Mouse (Mus musculus): ENCODE data around the gene Dpep2nb. TPM values are rescaled to one million over a fixed set of nuclear protein-coding genes. Genes with fewer than 3 reads are reported as not detected.

Gene Dpep2nb
- polyA plus RNA-seq, 1 experiment from 2014 or later, result 0.29 TPM

DNA sequence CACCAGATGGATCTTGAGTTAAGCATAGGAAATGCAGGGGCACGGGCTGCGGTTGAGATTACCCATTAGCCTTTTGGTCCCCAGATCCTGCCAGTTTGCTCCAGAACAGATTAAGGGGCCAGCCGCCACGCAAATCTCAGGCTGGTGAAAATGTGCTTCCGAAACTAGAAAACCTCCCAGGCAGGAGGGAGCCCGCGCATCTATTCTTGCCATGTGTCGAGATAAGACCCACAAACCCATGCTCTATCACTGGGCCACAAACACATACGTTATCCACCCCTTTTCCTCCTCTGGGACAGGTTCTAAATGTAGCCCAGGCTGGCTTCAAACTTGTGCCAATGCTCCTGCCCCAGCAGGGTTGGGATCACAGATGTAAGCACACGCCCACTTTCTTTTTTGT lies 44.2 kb downstream of the Dpep2nb start:
- no peak for ATAC-seq (ENCODE audit: insufficient number of reproducible peaks, insufficient read depth, low FRiP score, low read depth)
- H3K4me3 ChIP-seq (ENCODE audit: low read depth, low read length), result no peak overlapping the region
- H3K9ac ChIP-seq (replicated peaks; ENCODE audit: low read depth, low read length), result no peak overlapping the region
- H3K27ac ChIP-seq (ENCODE audit: low read length), result no peak overlapping the region
- no peak overlapping the region for H3K4me2 ChIP-seq (replicated peaks; ENCODE audit: low read depth, low read length)
- H3K27me3 ChIP-seq (ENCODE audit: control insufficient read depth, insufficient read depth, low read length), result no peaks in the 10 kb centered on the region
- H3K4me1 ChIP-seq (ENCODE audit: control insufficient read depth, insufficient read depth, low read length), result peaks cover 12% of the 10 kb centered on the region
- 89% methylated on average over 10 of the region's 10 CpGs for WGBS
- no peaks in the 10 kb centered on the region for H3K9me3 ChIP-seq (ENCODE audit: control insufficient read depth, low read depth, low read length)
- H3K36me3 ChIP-seq (ENCODE audit: control insufficient read depth, insufficient read depth, low read length), result peaks cover 9% of the 10 kb centered on the region

DNA sequence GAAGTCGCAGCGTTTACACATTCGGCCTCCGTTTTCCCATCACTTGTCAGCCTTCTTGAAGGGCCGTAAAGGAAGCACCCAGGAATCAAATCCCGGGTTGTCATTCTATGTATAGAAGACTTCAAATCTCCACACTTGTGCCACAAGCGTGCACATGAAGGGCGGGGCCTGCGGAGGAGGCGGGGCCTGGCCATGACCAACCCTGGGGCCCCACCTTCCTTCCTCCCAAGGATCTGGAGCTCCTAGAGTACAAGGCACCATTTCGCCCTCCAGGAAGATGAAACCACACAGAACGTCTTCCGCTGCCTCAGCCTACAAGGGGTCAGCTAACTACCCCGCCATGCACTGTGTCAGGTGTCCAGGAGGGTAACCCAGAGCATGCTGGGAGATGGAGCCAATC lies 44.7 kb downstream of the Dpep2nb start:
- peaks cover 11% of the 10 kb centered on the region for H3K4me1 ChIP-seq (ENCODE audit: control insufficient read depth, insufficient read depth, low read length)
- no peaks in the 10 kb centered on the region for H3K27me3 ChIP-seq (ENCODE audit: control insufficient read depth, insufficient read depth, low read length)
- H3K4me3 ChIP-seq (ENCODE audit: low read depth, low read length), result no peak overlapping the region
- H3K36me3 ChIP-seq (ENCODE audit: control insufficient read depth, insufficient read depth, low read length), result peaks cover 10% of the 10 kb centered on the region
- 83% methylated on average over 14 of the region's 14 CpGs for WGBS
- H3K9ac ChIP-seq (replicated peaks; ENCODE audit: low read depth, low read length), result no peak overlapping the region
- no peaks in the 10 kb centered on the region for H3K9me3 ChIP-seq (ENCODE audit: control insufficient read depth, low read depth, low read length)
- H3K27ac ChIP-seq (ENCODE audit: low read length), result no peak overlapping the region
- no peak for ATAC-seq (ENCODE audit: insufficient number of reproducible peaks, insufficient read depth, low FRiP score, low read depth)
- H3K4me2 ChIP-seq (replicated peaks; ENCODE audit: low read depth, low read length), result no peak overlapping the region

DNA sequence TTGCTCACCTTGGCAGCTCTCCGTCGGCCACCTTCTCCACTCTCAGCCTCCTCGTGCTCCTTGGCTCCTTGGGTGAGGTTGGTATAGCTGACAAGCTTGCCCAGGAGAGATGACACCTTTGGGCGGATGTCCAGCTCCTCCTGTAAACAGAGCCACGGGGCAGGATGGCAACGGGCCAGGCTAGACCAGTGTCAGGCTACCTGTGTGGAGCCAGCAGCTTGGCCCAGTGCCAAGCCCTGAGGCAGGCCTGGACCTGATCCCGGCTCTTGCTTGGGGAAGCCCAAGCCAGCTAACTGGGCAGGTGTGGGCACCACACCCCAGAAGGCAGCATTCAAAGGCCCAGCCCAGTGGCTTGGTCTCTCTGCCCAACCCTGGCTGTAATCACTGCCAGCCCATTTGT lies 46.4 kb downstream of the Dpep2nb start:
- H3K9ac ChIP-seq (replicated peaks; ENCODE audit: low read depth, low read length), result no peak overlapping the region
- 68% methylated on average over 7 of the region's 7 CpGs for WGBS
- H3K9me3 ChIP-seq (ENCODE audit: control insufficient read depth, low read depth, low read length), result no peaks in the 10 kb centered on the region
- no peak overlapping the region for H3K4me2 ChIP-seq (replicated peaks; ENCODE audit: low read depth, low read length)
- peaks cover 21% of the 10 kb centered on the region for H3K36me3 ChIP-seq (ENCODE audit: control insufficient read depth, insufficient read depth, low read length)
- no peaks in the 10 kb centered on the region for H3K27me3 ChIP-seq (ENCODE audit: control insufficient read depth, insufficient read depth, low read length)
- no peak overlapping the region for H3K27ac ChIP-seq (ENCODE audit: low read length)
- peak; percentile 49; the same call in 1 of the 2 replicates for ATAC-seq (ENCODE audit: insufficient number of reproducible peaks, insufficient read depth, low FRiP score, low read depth)
- H3K4me1 ChIP-seq (ENCODE audit: control insufficient read depth, insufficient read depth, low read length), result peaks cover 7% of the 10 kb centered on the region
- no peak overlapping the region for H3K4me3 ChIP-seq (ENCODE audit: low read depth, low read length)

DNA sequence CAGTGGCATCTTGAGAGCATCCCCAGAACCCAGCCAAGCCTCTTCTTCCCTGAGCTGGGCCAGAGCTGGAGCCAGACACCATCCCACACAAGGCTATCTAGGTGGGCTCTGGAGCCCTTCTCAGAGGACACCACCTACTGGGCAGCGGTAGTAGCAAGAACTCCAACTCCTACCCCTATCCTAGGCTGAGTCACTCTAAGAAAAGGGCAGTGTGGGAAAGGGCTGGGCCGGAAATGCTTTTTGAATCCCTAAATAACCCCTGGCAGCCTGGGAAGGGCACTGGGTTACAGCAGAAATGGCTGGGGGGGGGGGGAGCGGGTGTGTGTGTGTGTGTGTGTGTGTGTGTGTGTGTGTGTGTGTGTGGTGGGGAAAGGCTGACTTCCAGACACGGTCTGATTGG lies 48.0 kb downstream of the Dpep2nb start:
- Histone ChIP-seq H3K4me1 (ENCODE audit: control insufficient read depth, insufficient read depth, low read length) (no peaks in the 10 kb centered on the region), H3K9me3 (ENCODE audit: control insufficient read depth, low read depth, low read length) (no peaks in the 10 kb centered on the region), H3K9ac (replicated peaks; ENCODE audit: low read depth, low read length) (no peak overlapping the region), H3K27ac (ENCODE audit: low read length) (no peak overlapping the region), H3K4me2 (replicated peaks; ENCODE audit: low read depth, low read length) (no peak overlapping the region), H3K36me3 (ENCODE audit: control insufficient read depth, insufficient read depth, low read length) (peaks cover 34% of the 10 kb centered on the region), H3K27me3 (ENCODE audit: control insufficient read depth, insufficient read depth, low read length) (no peaks in the 10 kb centered on the region), H3K4me3 (ENCODE audit: low read depth, low read length) (no peak overlapping the region)
- ATAC-seq (ENCODE audit: insufficient number of reproducible peaks, insufficient read depth, low FRiP score, low read depth), result no peak
- 61% methylated on average over 3 of the region's 4 CpGs for WGBS

DNA sequence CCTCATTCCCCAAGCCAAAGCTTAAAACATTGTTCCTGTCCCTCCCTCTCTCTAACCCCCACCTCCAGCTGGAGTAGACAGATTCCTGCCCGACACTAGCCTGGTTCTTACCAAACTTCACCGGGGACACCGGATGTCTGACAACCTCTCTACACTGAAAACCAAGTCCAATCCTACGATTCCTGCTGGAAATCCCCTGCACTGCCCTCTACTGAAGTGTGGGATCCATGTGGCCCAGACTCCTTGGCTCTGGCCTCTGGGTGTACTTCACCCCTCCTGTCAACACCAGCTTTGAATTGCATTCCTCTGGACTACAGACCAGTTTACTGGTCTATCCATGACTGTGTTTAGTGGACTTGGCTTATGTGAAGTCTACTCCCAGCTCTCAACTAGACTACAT lies 49.2 kb downstream of the Dpep2nb start:
- Histone ChIP-seq H3K9ac (replicated peaks; ENCODE audit: low read depth, low read length) (no peak overlapping the region), H3K27ac (ENCODE audit: low read length) (no peak overlapping the region), H3K4me2 (replicated peaks; ENCODE audit: low read depth, low read length) (no peak overlapping the region), H3K27me3 (ENCODE audit: control insufficient read depth, insufficient read depth, low read length) (no peaks in the 10 kb centered on the region), H3K36me3 (ENCODE audit: control insufficient read depth, insufficient read depth, low read length) (peaks cover 43% of the 10 kb centered on the region), H3K4me1 (ENCODE audit: control insufficient read depth, insufficient read depth, low read length) (no peaks in the 10 kb centered on the region), H3K4me3 (ENCODE audit: low read depth, low read length) (no peak overlapping the region), H3K9me3 (ENCODE audit: control insufficient read depth, low read depth, low read length) (no peaks in the 10 kb centered on the region)
- ATAC-seq (ENCODE audit: insufficient number of reproducible peaks, insufficient read depth, low FRiP score, low read depth), result no peak
- WGBS, result 88% methylated on average over 4 of the region's 4 CpGs

DNA sequence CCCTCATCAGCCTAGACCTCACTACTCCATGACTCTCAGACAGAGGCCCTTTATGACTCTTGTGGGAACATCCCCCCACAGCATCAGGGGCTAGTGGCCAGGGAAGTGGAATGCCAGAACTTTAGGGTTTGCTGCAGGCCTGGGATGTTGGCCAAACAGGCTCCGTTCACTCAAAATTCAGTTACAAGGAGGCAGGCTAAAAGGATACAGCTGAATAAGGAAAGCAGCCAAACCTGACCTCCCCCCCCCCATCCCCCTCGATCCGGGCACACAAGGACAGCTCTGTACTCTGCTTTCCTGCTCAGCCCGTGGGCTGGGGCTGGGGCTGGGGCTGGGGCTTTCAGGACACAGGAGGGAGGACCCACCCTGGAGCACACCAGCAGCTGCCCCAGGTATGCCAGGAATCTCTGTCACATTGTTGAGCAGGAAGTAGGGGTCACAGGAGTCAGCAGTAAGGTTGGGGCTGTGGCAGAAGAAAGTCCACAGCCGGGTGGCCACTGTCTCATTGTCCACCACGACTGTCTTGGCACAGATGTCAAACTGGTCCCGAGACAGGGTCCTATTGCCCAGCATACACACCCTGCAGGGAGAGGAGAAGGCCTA lies 54.6 kb downstream of the Dpep2nb start:
- Histone ChIP-seq H3K27me3 (ENCODE audit: control insufficient read depth, insufficient read depth, low read length) (no peaks in the 10 kb centered on the region), H3K4me1 (ENCODE audit: control insufficient read depth, insufficient read depth, low read length) (no peaks in the 10 kb centered on the region), H3K36me3 (ENCODE audit: control insufficient read depth, insufficient read depth, low read length) (peaks cover 80% of the 10 kb centered on the region), H3K9ac (replicated peaks; ENCODE audit: low read depth, low read length) (no peak overlapping the region), H3K4me2 (replicated peaks; ENCODE audit: low read depth, low read length) (no peak overlapping the region), H3K9me3 (ENCODE audit: control insufficient read depth, low read depth, low read length) (no peaks in the 10 kb centered on the region), H3K27ac (ENCODE audit: low read length) (peak overlapping the region; percentile 39; the same call in 1 of the 2 replicates), H3K4me3 (ENCODE audit: low read depth, low read length) (no peak overlapping the region)
- WGBS, result 41% methylated on average over 7 of the region's 7 CpGs
- no peak; the same call in 1 of the 2 replicates for ATAC-seq (ENCODE audit: insufficient number of reproducible peaks, insufficient read depth, low FRiP score, low read depth)

DNA sequence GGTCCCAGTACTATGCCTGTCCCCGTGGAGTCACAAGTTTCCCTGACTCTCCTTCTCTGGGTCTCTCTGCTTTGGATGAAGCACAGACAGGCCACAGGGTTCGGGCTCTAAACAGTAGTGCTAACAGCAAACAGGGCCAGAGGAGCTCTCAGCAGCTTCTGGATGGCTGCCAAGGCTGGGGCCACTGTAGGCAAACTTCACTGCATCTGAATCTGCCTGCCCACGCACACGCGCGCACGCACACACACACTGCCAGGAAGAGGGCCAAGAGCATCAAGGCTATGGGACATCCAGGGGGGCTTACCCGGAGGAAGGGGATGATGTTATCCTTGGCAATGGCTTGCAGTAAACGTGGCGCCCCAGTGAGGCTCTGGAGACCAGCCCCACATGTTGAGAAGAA lies 56.4 kb downstream of the Dpep2nb start:
- peak; percentile 38; the same call in 1 of the 2 replicates for ATAC-seq (ENCODE audit: insufficient number of reproducible peaks, insufficient read depth, low FRiP score, low read depth)
- Histone ChIP-seq H3K4me1 (ENCODE audit: control insufficient read depth, insufficient read depth, low read length) (no peaks in the 10 kb centered on the region), H3K4me3 (ENCODE audit: low read depth, low read length) (no peak overlapping the region), H3K9me3 (ENCODE audit: control insufficient read depth, low read depth, low read length) (no peaks in the 10 kb centered on the region), H3K27me3 (ENCODE audit: control insufficient read depth, insufficient read depth, low read length) (no peaks in the 10 kb centered on the region), H3K36me3 (ENCODE audit: control insufficient read depth, insufficient read depth, low read length) (peaks cover 84% of the 10 kb centered on the region), H3K27ac (ENCODE audit: low read length) (no peak overlapping the region), H3K9ac (replicated peaks; ENCODE audit: low read depth, low read length) (no peak overlapping the region), H3K4me2 (replicated peaks; ENCODE audit: low read depth, low read length) (no peak overlapping the region)
- WGBS, result 57% methylated on average over 10 of the region's 10 CpGs
